Mouse (Mus musculus): ENCODE results near the gene Bicdl2. TPM values are rescaled to one million over a fixed set of nuclear protein-coding genes. Genes with fewer than 3 reads are reported as not detected.
A peak's percentile ranks its signal among the peaks of the same experiment; 100 is the strongest.

Bicdl2 gene
- polyA plus RNA-seq, 1 experiment: not detected

- H3K9me3 ChIP-seq: 0 out of 2 replicates have a peak, but pooled peaks cover 3% of the 10 kb centered on the region
- H3K27me3 ChIP-seq (replicated peaks): peaks cover 70% of the 10 kb centered on the region
- no peak overlapping the region for H3K4me3 ChIP-seq (replicated peaks)
- TF ChIP-seq FLI1 (IDR thresholded peaks at IDR 0.05; ENCODE audit: low read length): no peak
- TF ChIP-seq GATA1 (IDR thresholded peaks at IDR 0.05; ENCODE audit: borderline replicate concordance, low read length): no peak
- no peaks in the 10 kb centered on the region for H3K36me3 ChIP-seq (replicated peaks; ENCODE audit: low read length)
- peaks cover 53% of the 10 kb centered on the region for H3K4me1 ChIP-seq
These were observed 20.0 kb downstream of the Bicdl2 start for GRCm38 (mm10) chr17:23680336-23680735.

- Histone ChIP-seq H3K4me1 (peaks cover 45% of the 10 kb centered on the region), H3K9me3 (0 out of 2 replicates have a peak, but pooled peaks cover 3% of the 10 kb centered on the region), H3K36me3 (replicated peaks; ENCODE audit: low read length) (no peaks in the 10 kb centered on the region), H3K27me3 (replicated peaks) (peaks cover 71% of the 10 kb centered on the region), H3K4me3 (replicated peaks) (no peak overlapping the region)
- TF ChIP-seq FLI1 (IDR thresholded peaks at IDR 0.05; ENCODE audit: low read length) (no peak), GATA1 (IDR thresholded peaks at IDR 0.05; ENCODE audit: borderline replicate concordance, low read length) (no peak)
These were observed 20.8 kb downstream of the Bicdl2 start for GRCm38 (mm10) chr17:23681086-23681485.

DNA sequence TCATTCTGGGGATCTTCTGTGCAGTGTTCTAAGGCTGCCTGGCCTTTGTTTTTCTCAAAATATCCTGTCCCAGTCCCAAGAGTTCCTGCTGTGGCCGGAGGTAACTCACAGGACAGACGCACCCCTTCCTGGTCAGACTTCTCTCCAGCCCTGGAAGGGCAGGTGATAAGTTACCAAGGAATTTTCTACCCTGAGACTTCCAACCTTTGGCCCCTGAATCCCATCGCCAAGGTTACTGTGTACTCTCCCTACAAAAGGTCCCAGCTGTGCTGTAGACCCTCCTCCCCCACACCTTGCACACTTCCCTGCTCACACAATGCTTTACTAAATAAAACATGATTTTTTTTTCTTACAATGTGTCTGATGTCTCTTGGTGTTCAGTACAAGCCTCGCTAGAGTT, 21.8 kb downstream of the Bicdl2 start:
- Histone ChIP-seq H3K27me3 (replicated peaks) (peaks cover 65% of the 10 kb centered on the region), H3K4me1 (peaks cover 35% of the 10 kb centered on the region), H3K9me3 (0 out of 2 replicates have a peak, but pooled peaks cover 3% of the 10 kb centered on the region), H3K4me3 (replicated peaks) (no peak overlapping the region), H3K36me3 (replicated peaks; ENCODE audit: low read length) (no peaks in the 10 kb centered on the region)
- TF ChIP-seq FLI1 (IDR thresholded peaks at IDR 0.05; ENCODE audit: low read length): no peak
- no peak for TF ChIP-seq GATA1 (IDR thresholded peaks at IDR 0.05; ENCODE audit: borderline replicate concordance, low read length)

DNA sequence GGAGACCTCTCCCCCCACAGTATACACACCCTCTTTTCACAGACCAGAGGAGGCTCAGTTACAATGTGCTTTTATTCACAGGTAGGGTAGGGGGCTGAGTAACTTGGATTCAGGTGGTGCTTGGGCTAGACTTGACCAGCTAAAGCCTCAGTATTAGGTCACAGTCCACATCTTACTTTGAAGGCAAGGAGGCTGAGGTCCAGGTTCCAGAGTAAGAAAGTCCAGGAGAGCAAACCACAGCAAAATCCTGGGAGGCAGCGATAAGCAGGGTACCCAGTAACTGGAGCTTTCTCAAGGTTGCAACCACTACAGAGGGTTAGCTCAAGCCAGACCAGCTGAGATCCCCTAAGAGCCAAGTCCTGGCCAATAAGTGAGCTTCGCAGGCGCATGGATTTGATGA, 22.2 kb downstream of the Bicdl2 start:
- peaks cover 65% of the 10 kb centered on the region for H3K27me3 ChIP-seq (replicated peaks)
- TF ChIP-seq GATA1 (IDR thresholded peaks at IDR 0.05; ENCODE audit: borderline replicate concordance, low read length) (no peak), FLI1 (IDR thresholded peaks at IDR 0.05; ENCODE audit: low read length) (no peak)
- peaks cover 31% of the 10 kb centered on the region for H3K4me1 ChIP-seq
- no peak overlapping the region for H3K4me3 ChIP-seq (replicated peaks)
- H3K36me3 ChIP-seq (replicated peaks; ENCODE audit: low read length): no peaks in the 10 kb centered on the region
- 0 out of 2 replicates have a peak, but pooled peaks cover 3% of the 10 kb centered on the region for H3K9me3 ChIP-seq

- peak overlapping the region; percentile 30 for H3K4me3 ChIP-seq (replicated peaks)
- H3K4me1 ChIP-seq: peaks cover 27% of the 10 kb centered on the region
- 0 out of 2 replicates have a peak, but pooled peaks cover 3% of the 10 kb centered on the region for H3K9me3 ChIP-seq
- H3K27me3 ChIP-seq (replicated peaks): peaks cover 65% of the 10 kb centered on the region
- H3K36me3 ChIP-seq (replicated peaks; ENCODE audit: low read length): no peaks in the 10 kb centered on the region
- no peak for TF ChIP-seq GATA1 (IDR thresholded peaks at IDR 0.05; ENCODE audit: borderline replicate concordance, low read length)
- TF ChIP-seq FLI1 (IDR thresholded peaks at IDR 0.05; ENCODE audit: low read length): no peak
These were observed 22.9 kb downstream of the Bicdl2 start for GRCm38 (mm10) chr17:23683226-23683625.

GRCm38 (mm10) chr17:23683856-23684672, 23.8 kb downstream of the Bicdl2 start, which contains the start of gene Cldn9:
Cldn9 (minus strand) TSS chr17:23684026.
- Histone ChIP-seq H3K27me3 (replicated peaks) (peaks cover 59% of the 10 kb centered on the region), H3K4me3 (replicated peaks) (peak within 1 kb of the TSS; percentile 30), H3K9me3 (0 out of 2 replicates have a peak, but pooled peaks cover 3% of the 10 kb centered on the region), H3K4me1 (peaks cover 27% of the 10 kb centered on the region), H3K36me3 (replicated peaks; ENCODE audit: low read length) (no peaks in the 10 kb centered on the region)
- TF ChIP-seq FLI1 (IDR thresholded peaks at IDR 0.05; ENCODE audit: low read length) (no peak), GATA1 (IDR thresholded peaks at IDR 0.05; ENCODE audit: borderline replicate concordance, low read length) (no peak)

GRCm38 (mm10) chr17:23694491-23694890, 34.2 kb downstream of the Bicdl2 start:
- TF ChIP-seq GATA1 (IDR thresholded peaks at IDR 0.05; ENCODE audit: borderline replicate concordance, low read length) (no peak), FLI1 (IDR thresholded peaks at IDR 0.05; ENCODE audit: low read length) (no peak)
- Histone ChIP-seq H3K4me1 (peaks cover 19% of the 10 kb centered on the region), H3K4me3 (replicated peaks) (no peak overlapping the region), H3K27me3 (replicated peaks) (peaks cover 42% of the 10 kb centered on the region), H3K9me3 (no peaks in the 10 kb centered on the region), H3K36me3 (replicated peaks; ENCODE audit: low read length) (no peaks in the 10 kb centered on the region)

DNA sequence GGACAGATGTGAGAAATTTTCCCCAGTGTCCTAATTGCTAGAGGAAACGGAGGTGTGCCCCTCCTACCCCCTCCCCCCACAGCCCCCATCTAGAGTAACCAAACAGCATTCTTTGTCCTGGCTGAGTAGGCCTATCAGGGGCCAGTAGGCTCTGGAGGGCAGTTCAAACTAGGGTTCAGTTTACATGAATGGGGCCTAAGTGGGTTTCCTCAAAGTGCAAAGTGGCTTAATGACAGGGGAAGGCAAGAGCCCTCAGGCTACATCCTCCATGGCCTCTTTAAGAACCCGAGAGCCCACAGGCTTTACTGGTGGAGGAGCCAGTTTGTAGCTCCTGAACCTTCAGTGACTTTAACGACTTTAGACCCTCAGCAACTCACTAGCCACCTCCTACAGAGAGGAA, 35.5 kb downstream of the Bicdl2 start:
- Histone ChIP-seq H3K27me3 (replicated peaks) (peaks cover 54% of the 10 kb centered on the region), H3K36me3 (replicated peaks; ENCODE audit: low read length) (no peaks in the 10 kb centered on the region), H3K4me3 (replicated peaks) (no peak overlapping the region), H3K9me3 (no peaks in the 10 kb centered on the region), H3K4me1 (peaks cover 28% of the 10 kb centered on the region)
- TF ChIP-seq GATA1 (IDR thresholded peaks at IDR 0.05; ENCODE audit: borderline replicate concordance, low read length): no peak
- TF ChIP-seq FLI1 (IDR thresholded peaks at IDR 0.05; ENCODE audit: low read length): no peak

DNA sequence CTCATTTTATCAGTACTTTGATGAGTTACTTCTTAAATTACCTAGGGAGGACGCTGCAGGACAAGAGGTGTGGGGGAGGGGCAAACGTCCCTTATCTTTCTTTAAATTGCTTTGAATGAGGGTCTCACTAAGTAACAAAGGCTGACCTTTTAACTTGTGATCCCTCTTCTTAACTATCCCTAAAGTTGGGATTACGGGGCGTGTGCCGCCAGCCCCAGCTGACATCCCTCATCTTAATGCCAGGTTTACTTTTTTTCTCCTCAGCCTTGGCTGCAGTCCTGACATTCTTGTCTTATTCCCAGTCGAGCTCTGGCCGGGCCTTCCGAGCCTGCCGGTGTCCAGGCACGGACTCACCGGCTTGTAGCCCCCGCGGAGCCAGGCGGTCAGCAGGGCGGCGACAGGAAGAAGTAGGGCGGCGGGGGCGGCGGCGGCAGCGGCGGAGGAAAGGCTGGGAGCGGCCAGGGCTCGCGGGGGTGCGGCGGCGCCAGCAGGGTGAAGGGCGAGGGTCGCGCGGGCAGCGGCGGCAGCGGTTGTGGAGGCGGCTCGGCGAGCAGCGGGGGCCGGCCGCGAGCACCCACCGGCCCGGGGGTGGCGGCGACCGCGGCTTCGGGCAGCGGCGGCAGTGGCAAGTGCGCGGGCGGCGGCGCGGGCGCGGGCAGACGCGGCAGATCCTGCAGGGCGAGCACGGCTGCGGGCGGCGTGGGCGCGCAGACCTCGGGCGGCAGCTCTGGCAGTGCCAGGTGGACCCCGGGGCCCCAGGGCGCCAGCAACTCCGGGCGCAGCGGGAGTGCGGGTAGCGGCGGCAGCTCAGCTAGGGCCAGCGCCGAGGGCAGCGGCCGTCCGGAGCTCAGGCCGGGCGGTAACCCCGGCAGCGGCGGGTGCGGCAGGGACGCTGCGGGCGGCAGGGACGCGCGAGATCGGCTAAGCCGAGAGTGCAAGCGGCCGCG, 39.1 kb downstream of the Bicdl2 start:
- peaks cover 23% of the 10 kb centered on the region for H3K4me1 ChIP-seq
- no peaks in the 10 kb centered on the region for H3K36me3 ChIP-seq (replicated peaks; ENCODE audit: low read length)
- no peaks in the 10 kb centered on the region for H3K9me3 ChIP-seq
- peak overlapping the region; percentile 93 for H3K4me3 ChIP-seq (replicated peaks)
- no peak for TF ChIP-seq FLI1 (IDR thresholded peaks at IDR 0.05; ENCODE audit: low read length)
- no peak for TF ChIP-seq GATA1 (IDR thresholded peaks at IDR 0.05; ENCODE audit: borderline replicate concordance, low read length)
- H3K27me3 ChIP-seq (replicated peaks): peaks cover 67% of the 10 kb centered on the region

Data from megakaryocyte, embryonic 14.5 days (primary cell).